Mouse (Mus musculus): ENCODE measurements at regions not wholly inside any gene's neighbourhood (a gene's known extent, or its start where the extent isn't known, plus 50 kb on each side); places are given as distances from the start of the nearest gene placed in this dataset.

- DNase-seq (ENCODE audit: low read depth, low spot score): no peak
These were observed 453.6 kb downstream of the Etnk1 start for GRCm38 (mm10) chr6:143620583-143620982.

GRCm38 (mm10) chr6:143622161-143622560, 455.1 kb downstream of the Etnk1 start:
- DNase-seq (ENCODE audit: low read depth, low spot score): no peak

- DNase-seq (ENCODE audit: low read depth, low spot score): no peak
These were observed 457.9 kb downstream of the Etnk1 start for GRCm38 (mm10) chr6:143624901-143625300.

DNA sequence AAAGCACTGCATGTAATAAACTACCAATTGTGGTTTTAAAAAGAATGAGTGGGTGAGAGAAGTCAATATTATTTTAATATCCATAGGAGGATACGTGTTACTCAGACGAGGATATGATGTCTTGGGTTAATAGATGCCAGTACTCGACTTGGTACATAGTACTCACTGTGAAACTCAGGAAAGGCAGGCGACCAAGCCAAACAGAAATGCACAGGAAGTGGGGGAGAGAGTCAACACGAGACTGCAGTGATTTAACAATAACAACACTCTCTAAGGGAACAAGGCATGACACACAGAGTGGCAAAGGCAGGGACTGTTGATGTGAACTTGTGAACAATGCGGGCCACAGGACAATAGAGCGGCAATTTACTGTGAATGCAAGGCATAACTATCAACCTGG, 464.6 kb downstream of the Etnk1 start:
- DNase-seq (ENCODE audit: low read depth, low spot score): no peak

- no peak for DNase-seq (ENCODE audit: low read depth, low spot score)
These were observed 466.7 kb downstream of the Etnk1 start for GRCm38 (mm10) chr6:143633710-143634109.

DNA sequence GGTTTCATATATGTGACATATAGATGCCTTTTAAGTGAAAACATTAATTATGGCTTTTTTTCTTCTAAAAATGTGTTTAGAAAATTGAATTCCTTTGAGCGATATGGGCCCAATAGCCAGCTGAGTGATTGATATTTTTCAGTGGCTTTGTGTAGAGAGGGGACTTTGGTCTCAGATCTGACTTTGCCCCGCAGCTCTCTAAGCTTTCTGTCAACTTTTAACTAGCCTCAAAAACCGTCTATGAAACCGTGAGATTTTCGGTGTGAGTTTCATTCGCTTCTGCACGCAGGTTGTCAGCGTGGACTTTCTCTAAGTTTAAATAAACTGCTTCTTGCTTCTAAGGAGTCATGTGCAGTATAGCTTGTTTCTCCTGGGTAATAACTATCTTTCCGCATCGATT, 467.3 kb downstream of the Etnk1 start:
- no peak for DNase-seq (ENCODE audit: low read depth, low spot score)

- DNase-seq (ENCODE audit: low read depth, low spot score): no peak
These were observed 468.0 kb downstream of the Etnk1 start for GRCm38 (mm10) chr6:143635043-143635442.

- DNase-seq (ENCODE audit: low read depth, low spot score): peak; percentile 76
These were observed 473.6 kb downstream of the Etnk1 start for GRCm38 (mm10) chr6:143640652-143641051.

GRCm38 (mm10) chr6:143642052-143642451, 475.0 kb downstream of the Etnk1 start:
- DNase-seq (ENCODE audit: low read depth, low spot score): no peak

- no peak for DNase-seq (ENCODE audit: low read depth, low spot score)
These were observed 479.0 kb downstream of the Etnk1 start for GRCm38 (mm10) chr6:143645989-143646388.

DNA sequence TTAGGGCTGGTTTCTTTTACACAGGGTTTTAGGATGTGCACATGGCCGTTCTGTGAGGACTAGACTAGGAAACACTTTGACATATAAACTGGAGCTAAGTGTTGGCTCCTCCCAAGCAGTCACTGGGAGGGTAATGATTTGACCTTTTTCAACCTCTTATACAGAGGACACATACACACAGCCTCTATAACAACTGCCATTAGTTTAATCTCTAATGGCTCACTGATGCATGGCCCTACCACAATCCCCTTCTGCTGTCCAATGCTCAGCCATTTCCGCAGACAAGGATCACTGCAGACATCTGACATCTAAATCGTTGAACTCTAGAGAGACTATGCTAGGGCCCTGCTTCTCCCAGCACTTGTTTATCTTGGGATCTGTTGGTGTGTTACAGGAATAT, 481.5 kb downstream of the Etnk1 start:
- no peak for DNase-seq (ENCODE audit: low read depth, low spot score)

GRCm38 (mm10) chr6:143656576-143656975, 489.6 kb downstream of the Etnk1 start:
- DNase-seq (ENCODE audit: low read depth, low spot score): no peak

- DNase-seq (ENCODE audit: low read depth, low spot score): peak; percentile 62
These were observed 493.8 kb downstream of the Etnk1 start for GRCm38 (mm10) chr6:143660837-143661236.

DNA sequence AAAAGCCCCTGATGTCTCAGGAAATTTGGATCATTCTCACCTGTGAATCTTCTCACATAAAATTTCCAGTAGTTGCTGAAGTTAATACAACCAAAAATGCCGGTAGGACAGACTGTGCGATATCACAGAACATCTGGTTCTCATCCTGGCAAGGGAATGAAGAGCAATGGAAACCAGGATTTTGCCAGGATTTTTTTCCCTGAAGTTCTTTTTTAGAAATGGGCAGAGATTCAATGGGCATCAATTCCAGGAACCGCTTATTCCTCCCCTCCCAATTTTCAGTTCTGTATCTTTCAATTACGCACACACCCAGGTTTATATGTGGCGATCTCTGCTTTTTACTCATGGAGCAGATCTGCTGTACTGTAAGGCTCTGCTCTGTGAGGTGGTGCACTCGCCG, 496.3 kb downstream of the Etnk1 start:
- peak; percentile 42 for DNase-seq (ENCODE audit: low read depth, low spot score)

DNA sequence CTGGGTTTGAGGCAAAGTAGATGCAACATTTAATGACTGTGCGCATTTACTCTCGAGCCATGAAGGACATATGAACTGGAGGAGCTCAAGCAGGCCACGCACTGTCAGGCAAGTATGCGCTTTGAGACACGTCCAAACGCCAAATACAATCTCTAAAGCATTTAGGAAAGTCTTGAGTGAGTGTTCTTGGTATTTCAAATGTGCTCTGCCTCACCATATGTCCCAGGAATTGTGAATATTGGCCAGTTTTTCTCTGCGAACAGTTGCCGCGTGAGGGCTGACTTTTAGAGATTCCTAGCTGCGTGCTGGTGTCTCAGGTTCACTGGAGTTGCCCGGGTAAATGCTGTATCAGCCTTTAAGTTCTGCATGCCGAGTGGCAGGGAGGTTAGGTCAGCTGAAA, 498.4 kb downstream of the Etnk1 start:
- no peak for DNase-seq (ENCODE audit: low read depth, low spot score)

GRCm38 (mm10) chr6:143668551-143668950, 501.5 kb downstream of the Etnk1 start:
- DNase-seq (ENCODE audit: low read depth, low spot score): no peak

DNA sequence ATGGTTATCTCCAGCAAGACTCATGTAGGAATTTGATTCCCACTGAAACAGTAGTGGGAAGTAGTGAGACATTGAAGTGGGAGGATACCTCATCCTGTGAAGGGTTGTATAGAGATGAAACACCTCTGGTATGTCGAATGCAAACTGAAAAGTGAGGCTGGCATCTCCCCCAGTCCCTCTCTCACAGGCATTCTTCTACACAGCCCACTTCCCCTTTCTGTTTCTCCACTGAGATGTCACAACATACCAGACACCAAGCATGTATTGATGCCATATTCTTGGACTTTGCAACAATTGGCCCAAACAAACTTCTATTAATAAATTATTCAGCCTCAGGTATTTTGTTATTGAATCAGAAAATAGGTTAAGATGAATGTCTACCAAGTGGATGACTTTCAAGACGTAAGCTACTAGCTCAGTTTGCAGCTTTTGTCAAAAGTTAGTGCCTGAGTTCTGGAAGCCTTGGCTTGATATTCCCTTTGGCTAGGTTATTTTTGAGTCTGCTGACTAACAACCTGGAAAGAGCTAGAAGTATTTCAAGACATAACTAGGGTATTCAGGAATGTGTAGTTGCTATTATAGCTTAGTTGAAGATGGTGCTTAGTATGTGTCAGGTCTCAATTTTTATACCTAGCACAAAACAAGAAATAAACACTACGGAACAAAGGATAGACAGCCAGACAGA, 502.6 kb downstream of the Etnk1 start:
- DNase-seq (ENCODE audit: low read depth, low spot score): no peak

DNA sequence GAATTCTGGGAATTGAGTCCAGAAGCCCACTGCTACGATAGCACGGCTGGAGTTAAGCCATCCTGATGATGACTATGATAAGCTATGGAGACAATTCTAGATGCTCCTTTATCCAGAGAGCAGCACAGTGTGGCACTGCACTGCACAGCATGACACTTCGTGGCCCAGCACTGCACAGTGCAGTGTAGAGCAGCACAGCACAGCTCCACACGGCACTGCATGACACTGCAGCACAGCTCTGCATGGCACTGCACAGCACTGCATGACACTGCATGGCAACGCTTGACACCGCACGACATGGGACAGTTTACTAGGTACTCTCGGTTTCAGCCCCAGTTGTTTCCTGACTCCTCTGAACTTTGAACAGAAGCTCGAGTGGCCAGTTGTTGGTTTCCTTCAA, 523.1 kb downstream of the Etnk1 start:
- DNase-seq (ENCODE audit: low read depth, low spot score): no peak

GRCm38 (mm10) chr6:143690866-143691265, 523.8 kb downstream of the Etnk1 start:
- peak; percentile 14 for DNase-seq (ENCODE audit: low read depth, low spot score)

DNA sequence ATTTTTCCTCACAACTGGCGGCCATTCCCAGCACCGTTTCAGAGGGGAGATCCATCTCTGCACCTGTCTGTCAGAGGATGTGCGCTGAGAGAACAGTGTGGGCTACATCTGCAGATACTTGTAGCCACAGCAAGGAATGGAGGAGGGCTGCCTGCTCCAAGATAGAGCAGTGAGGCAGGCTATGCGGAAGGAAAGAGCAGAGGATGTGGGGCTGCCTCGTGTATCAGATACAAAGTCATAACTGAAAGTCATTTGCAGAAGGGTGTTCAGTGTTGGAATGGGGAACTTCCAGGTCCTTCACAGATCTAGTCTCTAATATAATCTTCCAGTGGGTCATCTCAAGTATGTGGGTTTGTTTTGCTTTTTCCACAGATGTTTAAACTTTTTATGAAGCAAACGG, 531.0 kb downstream of the Etnk1 start:
- no peak for DNase-seq (ENCODE audit: low read depth, low spot score)

- DNase-seq (ENCODE audit: low read depth, low spot score): no peak
These were observed 537.0 kb downstream of the Etnk1 start for GRCm38 (mm10) chr6:143703984-143704383.

DNA sequence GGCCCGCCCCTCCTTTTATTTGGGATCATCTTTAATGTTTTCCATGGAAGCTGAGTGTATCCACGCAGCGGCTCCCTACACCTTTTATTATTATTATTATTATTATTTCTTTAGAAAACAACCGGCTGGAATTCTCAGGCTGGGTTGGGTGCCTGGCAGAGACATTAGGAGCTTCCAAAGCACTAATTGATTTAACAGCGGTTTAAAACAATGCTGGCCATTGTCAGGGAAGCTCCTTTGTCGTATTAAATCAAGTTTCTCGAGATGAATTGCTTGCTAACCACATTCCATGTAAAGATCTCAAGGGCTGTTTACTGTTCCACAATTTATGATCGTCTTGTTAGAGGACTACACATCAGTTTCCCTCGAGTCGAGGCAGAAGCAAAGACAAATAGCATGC, 539.4 kb downstream of the Etnk1 start:
- no peak for DNase-seq (ENCODE audit: low read depth, low spot score)

DNA sequence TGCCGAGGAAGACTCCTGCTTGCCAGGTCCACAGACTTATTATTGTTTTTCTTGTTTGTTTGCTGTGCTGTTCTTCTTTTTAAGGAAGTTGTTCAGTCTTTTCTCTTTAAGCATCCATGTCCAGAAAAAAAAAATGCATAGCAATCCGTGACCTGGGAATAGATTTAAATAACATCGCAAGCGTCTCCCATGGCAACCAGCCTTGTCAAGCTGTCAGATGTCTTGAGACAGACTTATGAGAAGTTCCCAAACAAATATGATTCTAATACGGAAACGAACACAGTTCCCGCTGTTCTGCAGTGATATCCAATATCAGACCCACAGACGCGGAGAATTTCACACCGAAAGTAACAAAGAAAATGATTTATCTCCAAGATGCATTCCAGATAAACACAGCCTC, 547.4 kb downstream of the Etnk1 start:
- DNase-seq (ENCODE audit: low read depth, low spot score): no peak

DNA sequence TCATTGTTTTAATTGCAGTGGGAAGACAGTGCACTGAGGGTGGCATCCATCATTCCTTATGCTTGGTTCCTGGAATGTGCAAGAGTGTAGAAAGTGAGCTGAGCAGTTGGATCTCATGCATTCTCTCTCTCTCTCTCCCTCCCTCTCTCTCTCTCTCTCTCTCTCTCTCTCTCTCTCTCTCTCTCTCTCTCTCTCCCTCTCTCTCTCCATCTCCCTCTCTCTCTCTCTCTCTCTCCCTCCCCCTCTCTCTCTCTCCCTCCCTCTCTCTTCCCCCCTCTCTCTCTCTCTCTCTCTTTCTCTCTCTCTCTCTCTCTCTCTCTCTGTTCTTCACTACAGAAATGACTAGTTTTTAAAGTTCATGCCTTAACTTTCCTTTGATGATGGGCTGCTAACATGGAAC, 583.1 kb downstream of the Etnk1 start:
- DNase-seq (ENCODE audit: low read depth, low spot score): no peak
